Mouse (Mus musculus) lung, embryonic 16.5 days (tissue): ENCODE measurements around the gene Cst6. TPM values are rescaled to one million over a fixed set of nuclear protein-coding genes. Genes with fewer than 3 reads are reported as not detected.

Experiments
- ATAC-seq: fragments of 200-750 bp; cut with Nextera tagmentation; 2 replicates; pipeline ENCODE4 v1.8.0; 2017; ENCODE audit warnings: low read depth, mild to moderate bottlenecking, moderate library complexity
- H3K27ac ChIP-seq: fragments of 300-500 bp; sonication (generic); 2 replicates; pipeline ENCODE4 v1.5.1; 2014; ENCODE audit warnings: mild to moderate bottlenecking, control low read depth, low read length
- H3K27me3 ChIP-seq: fragments of 300-500 bp; sonication (generic); 2 replicates; pipeline ENCODE4 v1.6.1; 2014; ENCODE audit warnings: low read depth, low read length, mixed read lengths; ENCODE audit not compliant: control insufficient read depth, insufficient read depth
- H3K36me3 ChIP-seq: fragments of 300-500 bp; sonication (generic); 2 replicates; pipeline ENCODE4 v1.6.1; 2014; ENCODE audit warnings: low read length; ENCODE audit not compliant: control insufficient read depth, insufficient read depth
- H3K4me1 ChIP-seq: fragments of 300-500 bp; sonication (generic); replicated peaks from 2 replicates; pipeline ENCODE4 v1.6.1; 2014; ENCODE audit warnings: low read length, mixed read lengths; ENCODE audit not compliant: control insufficient read depth, insufficient read depth
- H3K4me2 ChIP-seq: fragments of 300-500 bp; sonication (generic); 2 replicates; pipeline ENCODE4 v1.6.1; 2014; ENCODE audit warnings: low read depth, low read length, control low read depth
- H3K4me3 ChIP-seq: fragments of 300-500 bp; sonication (generic); 2 replicates; pipeline ENCODE4 v1.5.1; 2014; ENCODE audit warnings: mild to moderate bottlenecking, low read length, control low read depth
- H3K9ac ChIP-seq: fragments of 300-500 bp; sonication (generic); 2 replicates; pipeline ENCODE4 v1.6.1; 2014; ENCODE audit warnings: low read length, control low read depth
- H3K9me3 ChIP-seq: fragments of 300-500 bp; sonication (generic); 2 replicates; pipeline ENCODE4 v1.6.1; 2016; ENCODE audit warnings: low read length; ENCODE audit not compliant: control insufficient read depth
- WGBS: fragments of 180-500 bp; shearing (Covaris S2); extraction: QIAGEN DNeasy Blood & Tissue Kit; methylation state at CpG from one replicate; pipeline ENCODE4 v1.1.7; 2014; 5-methylcytosine and 5-hydroxymethylcytosine counted together
- polyA plus RNA-seq: library from polyadenylated mRNA; unstranded; fragments of >200 nt; fragmentation: Nextera tagmentation; extraction: Ambion mirVana; gene quantifications from 2 replicates; pipeline ENCODE4 v1.2.1, GENCODE M21; 2015

The Cst6 gene
- polyA plus RNA-seq, 1 experiment from 2014 or later = 0.67 TPM

DNA sequence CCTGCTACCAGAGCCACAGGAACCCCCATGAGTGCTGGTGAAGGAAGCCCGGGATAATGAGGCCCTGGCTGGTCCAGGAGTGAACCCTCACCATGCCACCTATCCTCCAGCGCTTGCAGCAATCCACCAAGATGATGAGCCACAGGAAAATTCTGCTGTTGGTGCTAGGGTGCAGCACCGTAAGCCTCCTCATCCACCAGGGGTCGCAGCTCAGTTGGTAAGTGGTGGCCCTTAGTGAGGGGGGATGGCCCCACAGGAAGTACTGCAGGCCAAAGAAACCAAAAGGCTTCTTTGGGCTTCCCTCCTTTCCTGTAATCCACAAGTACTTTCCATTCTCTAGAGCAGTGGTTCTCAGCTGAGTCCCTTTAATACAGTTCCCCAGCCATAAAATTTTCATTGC lies 46.9 kb downstream of the Cst6 start:
- Histone ChIP-seq H3K9ac (no peak overlapping the region), H3K4me3 (no peak overlapping the region), H3K27me3 (no peaks in the 10 kb centered on the region; the same call in 1 of the 2 replicates), H3K27ac (no peak overlapping the region), H3K4me1 (0 out of 2 replicates have a peak, but pooled peaks cover 2% of the 10 kb centered on the region), H3K36me3 (no peaks in the 10 kb centered on the region), H3K4me2 (no peak overlapping the region), H3K9me3 (no peaks in the 10 kb centered on the region; the same call in 1 of the 2 replicates)
- 16% methylated on average over 4 of the region's 4 CpGs for WGBS
- ATAC-seq = peak; percentile 57; the same call in 1 of the 2 replicates

DNA sequence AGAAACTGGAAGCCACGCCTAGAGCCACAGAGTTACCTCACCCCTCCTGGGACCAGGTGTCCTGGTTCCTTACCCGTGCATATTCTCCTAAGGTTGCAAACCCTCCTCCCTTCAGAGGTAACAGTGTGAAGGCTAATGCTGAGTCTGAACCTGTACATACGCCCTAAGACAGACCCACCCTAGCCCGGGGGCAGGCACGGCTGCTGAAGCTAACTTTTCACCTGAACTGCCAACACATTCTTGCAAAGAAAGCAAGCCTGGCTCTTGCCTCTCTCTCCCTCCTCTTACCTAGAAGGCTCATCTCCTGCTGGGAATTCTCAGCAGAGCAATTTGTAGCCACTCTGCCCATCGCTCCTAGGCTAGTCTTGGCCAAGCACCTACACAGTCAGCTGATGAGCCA lies 48.8 kb downstream of the Cst6 start:
- no peaks in the 10 kb centered on the region for H3K9me3 ChIP-seq
- H3K36me3 ChIP-seq = no peaks in the 10 kb centered on the region
- no peak overlapping the region for H3K27ac ChIP-seq
- peaks cover 7% of the 10 kb centered on the region for H3K4me1 ChIP-seq
- H3K27me3 ChIP-seq = no peaks in the 10 kb centered on the region
- H3K4me2 ChIP-seq = no peak overlapping the region
- ATAC-seq = no peak
- H3K9ac ChIP-seq = no peak overlapping the region
- no peak overlapping the region for H3K4me3 ChIP-seq
- WGBS = 81% methylated on average over 6 of the region's 6 CpGs

DNA sequence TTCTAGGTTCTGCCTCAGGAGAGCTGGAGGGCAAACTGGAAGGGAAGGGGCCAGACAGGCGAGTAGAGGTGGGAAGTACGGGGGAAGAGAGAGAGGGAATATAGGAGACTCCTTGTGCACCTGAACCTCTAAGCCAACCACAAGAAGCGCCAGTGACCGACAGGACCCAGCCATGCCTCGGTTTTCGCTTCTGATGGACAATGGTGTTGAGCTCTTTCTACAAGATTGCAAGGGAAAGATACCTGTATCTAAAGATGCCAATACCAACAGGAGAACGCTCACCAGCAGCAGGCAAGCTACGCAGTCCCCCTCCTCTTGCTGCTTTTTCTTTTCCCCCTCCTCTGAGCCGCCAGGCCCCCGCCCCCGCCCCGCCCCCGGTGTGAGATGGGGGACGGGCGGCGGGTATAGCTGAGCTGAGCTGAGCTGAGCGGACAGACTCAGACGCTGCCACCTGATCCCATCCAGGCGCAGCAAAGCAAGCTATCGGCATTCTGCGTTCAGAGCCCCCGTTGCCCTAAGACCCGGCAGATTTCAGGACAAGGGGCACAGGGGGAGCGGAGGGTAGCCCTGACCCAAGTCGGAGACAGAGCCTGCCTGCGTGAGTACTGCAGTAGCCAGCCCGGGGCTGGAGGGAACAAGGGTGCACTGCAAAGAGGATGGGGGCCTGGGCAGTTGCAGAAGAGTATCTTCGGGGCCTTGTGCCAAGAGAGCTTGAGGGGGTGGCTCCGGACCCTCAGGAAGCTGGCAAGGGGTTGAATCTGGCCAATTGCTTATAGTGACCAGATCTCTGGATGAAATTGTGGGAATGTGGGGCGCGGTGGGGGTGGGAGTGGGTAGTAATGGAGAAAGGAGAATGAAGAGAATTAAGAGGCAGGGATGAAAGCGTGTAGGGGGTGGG lies 51.2 kb downstream of the Cst6 start, which contains the start of gene Gal3st3:
Gal3st3 (plus strand) TSS at position 429 of the 898 bp plus-strand sequence.
- Histone ChIP-seq H3K9me3 (no peaks in the 10 kb centered on the region), H3K9ac (peak within 1 kb of the TSS; percentile 63), H3K4me3 (peak within 1 kb of the TSS; percentile 35), H3K27ac (no peak within 1 kb of the TSS), H3K4me2 (peak within 1 kb of the TSS; percentile 44), H3K36me3 (no peaks in the 10 kb centered on the region; the same call in 1 of the 2 replicates), H3K27me3 (no peaks in the 10 kb centered on the region), H3K4me1 (peaks cover 18% of the 10 kb centered on the region)
- ATAC-seq = no peak
- 8% methylated on average over 31 of the region's 32 CpGs for WGBS

DNA sequence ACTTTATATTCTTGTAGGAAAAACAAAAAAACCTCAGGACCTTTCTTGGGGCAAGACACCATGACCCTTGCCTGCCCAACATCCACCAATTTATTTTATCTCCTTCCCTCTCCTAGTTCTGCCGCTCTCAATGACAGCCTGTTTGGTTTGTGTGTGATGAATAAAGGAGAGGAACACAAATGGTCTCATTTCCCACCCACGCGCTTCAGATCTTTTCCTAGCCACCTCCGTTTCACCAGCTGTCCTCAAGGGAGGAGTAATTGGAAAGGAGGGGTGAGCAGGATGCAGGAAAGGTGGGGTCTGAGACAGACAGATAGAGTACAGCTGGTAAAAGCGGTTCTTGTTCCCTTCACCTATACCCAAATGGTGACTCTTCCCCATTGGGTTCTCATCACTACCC lies 52.7 kb downstream of the Cst6 start:
- no peak for ATAC-seq
- H3K27me3 ChIP-seq = no peaks in the 10 kb centered on the region
- H3K4me1 ChIP-seq = peaks cover 18% of the 10 kb centered on the region
- WGBS = 32% methylated on average over 5 of the region's 5 CpGs
- H3K36me3 ChIP-seq = peaks cover 12% of the 10 kb centered on the region
- no peak overlapping the region for H3K4me3 ChIP-seq
- H3K9ac ChIP-seq = no peak overlapping the region
- no peak overlapping the region for H3K4me2 ChIP-seq
- H3K27ac ChIP-seq = no peak overlapping the region
- H3K9me3 ChIP-seq = no peaks in the 10 kb centered on the region

DNA sequence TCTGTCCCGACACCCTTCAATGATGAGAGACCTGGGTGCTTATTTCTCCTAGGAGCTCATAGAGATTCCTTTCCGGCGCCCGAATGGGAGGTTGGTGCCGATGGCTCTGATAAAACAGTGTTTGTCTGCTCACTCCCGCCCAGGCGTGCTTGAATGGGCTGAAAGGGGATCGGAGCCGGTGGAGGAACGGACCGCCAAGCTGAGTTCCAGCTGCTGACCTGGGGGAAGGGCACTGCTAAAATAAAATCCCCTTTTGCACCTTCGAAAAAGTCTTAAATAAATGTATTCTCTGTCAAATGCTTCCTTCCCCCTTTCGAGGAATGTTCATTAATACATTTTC lies 53.7 kb downstream of the Cst6 start:
- H3K36me3 ChIP-seq = peaks cover 18% of the 10 kb centered on the region
- H3K9me3 ChIP-seq = no peaks in the 10 kb centered on the region
- H3K4me1 ChIP-seq = peaks cover 18% of the 10 kb centered on the region
- peak overlapping the region; percentile 88 for H3K4me3 ChIP-seq
- peak overlapping the region; percentile 81 for H3K27ac ChIP-seq
- H3K27me3 ChIP-seq = no peaks in the 10 kb centered on the region
- H3K4me2 ChIP-seq = peak overlapping the region; percentile 68
- 4% methylated on average over 13 of the region's 13 CpGs for WGBS
- ATAC-seq = peak; percentile 57
- peak overlapping the region; percentile 76 for H3K9ac ChIP-seq

DNA sequence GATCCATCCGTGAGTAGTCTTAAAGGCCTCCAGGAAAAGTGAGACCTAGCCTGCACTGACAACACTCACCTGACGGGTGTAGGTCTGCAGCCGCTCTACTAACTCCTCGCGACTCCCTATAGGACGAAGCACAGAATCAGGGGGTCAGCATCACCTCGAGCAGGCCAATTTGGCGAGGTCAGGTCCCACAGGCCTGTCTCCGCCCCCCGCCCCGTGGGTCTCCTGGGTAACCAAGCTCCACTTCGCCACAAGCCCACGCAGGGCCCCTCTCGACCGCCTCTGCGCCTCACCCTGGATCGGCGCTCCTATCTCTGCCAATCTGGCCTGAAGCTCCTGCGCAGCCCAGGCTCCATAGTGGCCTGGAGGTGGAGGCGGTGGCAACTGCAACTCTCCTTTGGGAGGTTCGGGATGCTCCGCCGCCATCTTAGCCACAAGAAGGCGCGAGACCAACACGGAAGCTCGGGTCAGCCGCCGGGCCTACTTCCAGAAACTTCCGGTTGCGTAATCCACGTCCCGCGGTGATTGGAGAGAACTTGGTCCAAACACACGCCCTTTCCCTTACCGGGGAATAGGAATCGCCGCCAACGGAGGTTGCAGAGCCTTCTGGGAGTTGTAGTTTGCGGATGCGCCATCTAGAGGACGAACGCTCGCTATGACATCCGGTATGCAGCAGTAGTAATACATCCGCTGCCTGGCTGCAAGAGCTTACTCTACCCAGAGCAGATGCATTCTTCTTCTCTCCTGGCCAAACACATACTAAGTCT lies 54.2 kb downstream of the Cst6 start, which contains the start of gene Sf3b2:
Sf3b2 (minus strand) TSS at position 484 of the 764 bp plus-strand sequence.
- Histone ChIP-seq H3K27ac (peak within 1 kb of the TSS; percentile 81), H3K36me3 (peaks cover 23% of the 10 kb centered on the region), H3K4me3 (peak within 1 kb of the TSS; percentile 88), H3K9ac (peak within 1 kb of the TSS; percentile 92), H3K4me1 (peaks cover 18% of the 10 kb centered on the region), H3K9me3 (no peaks in the 10 kb centered on the region), H3K4me2 (peak within 1 kb of the TSS; percentile 90), H3K27me3 (no peaks in the 10 kb centered on the region)
- peak; percentile 98 for ATAC-seq
- WGBS = under 1% methylated on average over 46 of the region's 46 CpGs

Other genes starting within 250 kb of the Cst6 start
- gene Rab1b, start 242.5 kb downstream of the Cst6 start, polyA plus RNA-seq = 289 and 295 TPM in 2 replicates
- gene Klc2, start 231.0 kb downstream of the Cst6 start, polyA plus RNA-seq = 14.6 and 17.0 TPM in 2 replicates
- gene Pacs1, start 76.5 kb downstream of the Cst6 start, polyA plus RNA-seq = 16.5 and 21.0 TPM in 2 replicates
- 322 TPM in 2 replicates for gene Sf3b2, start 54.1 kb downstream of the Cst6 start, polyA plus RNA-seq
- gene Gal3st3, start 51.2 kb downstream of the Cst6 start, polyA plus RNA-seq = 1.4 and 2.0 TPM in 2 replicates
- not detected in 2 replicates for gene Catsper1, start 13.8 kb downstream of the Cst6 start, polyA plus RNA-seq
- gene Eif1ad, start 17.2 kb upstream of the Cst6 start, polyA plus RNA-seq = 49.4 and 50.1 TPM in 2 replicates
- 433 and 448 TPM in 2 replicates for gene Banf1, start 17.6 kb upstream of the Cst6 start, polyA plus RNA-seq
- gene Sart1, start 39.1 kb upstream of the Cst6 start, polyA plus RNA-seq = 67.4 and 69.7 TPM in 2 replicates
- 1.3 and 1.5 TPM in 2 replicates for gene Tsga10ip, start 53.0 kb upstream of the Cst6 start, polyA plus RNA-seq
- 263 and 265 TPM in 2 replicates for gene Drap1, start 75.4 kb upstream of the Cst6 start, polyA plus RNA-seq
- 20.7 and 28.3 TPM in 2 replicates for gene AI837181, start 75.6 kb upstream of the Cst6 start, polyA plus RNA-seq
- gene Fosl1, start 98.0 kb upstream of the Cst6 start, polyA plus RNA-seq = not detected in 2 replicates
- 7.5 and 7.7 TPM in 2 replicates for gene Ccdc85b, start 108.3 kb upstream of the Cst6 start, polyA plus RNA-seq
- 111 and 119 TPM in 2 replicates for gene Fibp, start 111.0 kb upstream of the Cst6 start, polyA plus RNA-seq
- 2.2 and 3.8 TPM in 2 replicates for gene Ctsw, start 118.9 kb upstream of the Cst6 start, polyA plus RNA-seq
- gene Efemp2, start 124.4 kb upstream of the Cst6 start, polyA plus RNA-seq = 197 and 200 TPM in 2 replicates
- gene Mus81, start 138.8 kb upstream of the Cst6 start, polyA plus RNA-seq = 45.7 and 51.4 TPM in 2 replicates
- gene Cfl1, start 140.9 kb upstream of the Cst6 start, polyA plus RNA-seq = 2,553 and 2,793 TPM in 2 replicates
- gene 1700020D05Rik, start 154.2 kb upstream of the Cst6 start, polyA plus RNA-seq = not detected in 2 replicates
- gene Snx32, start 161.0 kb upstream of the Cst6 start, polyA plus RNA-seq = 7.4 and 7.7 TPM in 2 replicates
- 2.6 and 3.7 TPM in 2 replicates for gene Ovol1, start 211.1 kb upstream of the Cst6 start, polyA plus RNA-seq
- gene Ap5b1, start 218.5 kb upstream of the Cst6 start, polyA plus RNA-seq = 6.1 and 7.0 TPM in 2 replicates